Mouse (Mus musculus): ENCODE results near the gene Ikzf1. TPM values are rescaled to one million over a fixed set of nuclear protein-coding genes. Genes with fewer than 3 reads are reported as not detected.

Ikzf1 gene
- polyA plus RNA-seq, 1 experiment = 0.48 TPM

- no peak for TF ChIP-seq CTCF (IDR thresholded peaks at IDR 0.05; ENCODE audit: control insufficient read depth, insufficient read depth, insufficient replicate concordance, low read depth, low read length)
- no peaks in the 10 kb centered on the region for H3K27me3 ChIP-seq (ENCODE audit: control insufficient read depth, insufficient read depth, low read length)
- peaks cover 3% of the 10 kb centered on the region for H3K4me1 ChIP-seq (ENCODE audit: control insufficient read depth, insufficient read depth, low read length)
- H3K36me3 ChIP-seq (ENCODE audit: control insufficient read depth, insufficient read depth, low read length) = no peaks in the 10 kb centered on the region
- H3K4me3 ChIP-seq (ENCODE audit: control insufficient read depth, low read depth, low read length) = no peak overlapping the region
- H3K27ac ChIP-seq (ENCODE audit: control insufficient read depth, insufficient read depth, low read depth, low read length) = no peak overlapping the region
These were observed 81.3 kb downstream of the Ikzf1 start for GRCm38 (mm10) chr11:11766105-11766504.

- no peak overlapping the region for H3K27ac ChIP-seq (ENCODE audit: control insufficient read depth, insufficient read depth, low read depth, low read length)
These were observed 81.9 kb downstream of the Ikzf1 start for GRCm38 (mm10) chr11:11766736-11767135.

GRCm38 (mm10) chr11:11768057-11768456, 83.3 kb downstream of the Ikzf1 start:
- H3K27me3 ChIP-seq (ENCODE audit: control insufficient read depth, insufficient read depth, low read length) = no peaks in the 10 kb centered on the region
- H3K4me1 ChIP-seq (ENCODE audit: control insufficient read depth, insufficient read depth, low read length) = peaks cover 3% of the 10 kb centered on the region
- H3K27ac ChIP-seq (ENCODE audit: control insufficient read depth, insufficient read depth, low read depth, low read length) = no peak overlapping the region
- no peak overlapping the region for H3K4me3 ChIP-seq (ENCODE audit: control insufficient read depth, low read depth, low read length)
- no peaks in the 10 kb centered on the region for H3K36me3 ChIP-seq (ENCODE audit: control insufficient read depth, insufficient read depth, low read length)
- TF ChIP-seq CTCF (IDR thresholded peaks at IDR 0.05; ENCODE audit: control insufficient read depth, insufficient read depth, insufficient replicate concordance, low read depth, low read length) (no peak), POLR2A (IDR thresholded peaks at IDR 0.05; ENCODE audit: control insufficient read depth, low read depth, low read length) (no peak)

More at GRCm38 (mm10) chr11:11766736-11767135, 81.9 kb downstream of the Ikzf1 start:
- TF ChIP-seq CTCF (IDR thresholded peaks at IDR 0.05; ENCODE audit: control insufficient read depth, insufficient read depth, insufficient replicate concordance, low read depth, low read length) (no peak), POLR2A (IDR thresholded peaks at IDR 0.05; ENCODE audit: control insufficient read depth, low read depth, low read length) (no peak)
- Histone ChIP-seq H3K36me3 (ENCODE audit: control insufficient read depth, insufficient read depth, low read length) (no peaks in the 10 kb centered on the region), H3K4me1 (ENCODE audit: control insufficient read depth, insufficient read depth, low read length) (peaks cover 3% of the 10 kb centered on the region), H3K4me3 (ENCODE audit: control insufficient read depth, low read depth, low read length) (no peak overlapping the region), H3K27me3 (ENCODE audit: control insufficient read depth, insufficient read depth, low read length) (no peaks in the 10 kb centered on the region)

- Histone ChIP-seq H3K27me3 (ENCODE audit: control insufficient read depth, insufficient read depth, low read length) (no peaks in the 10 kb centered on the region), H3K27ac (ENCODE audit: control insufficient read depth, insufficient read depth, low read depth, low read length) (no peak overlapping the region), H3K4me3 (ENCODE audit: control insufficient read depth, low read depth, low read length) (no peak overlapping the region), H3K4me1 (ENCODE audit: control insufficient read depth, insufficient read depth, low read length) (peaks cover 3% of the 10 kb centered on the region), H3K36me3 (ENCODE audit: control insufficient read depth, insufficient read depth, low read length) (no peaks in the 10 kb centered on the region)
- no peak for TF ChIP-seq POLR2A (IDR thresholded peaks at IDR 0.05; ENCODE audit: control insufficient read depth, low read depth, low read length)
- TF ChIP-seq CTCF (IDR thresholded peaks at IDR 0.05; ENCODE audit: control insufficient read depth, insufficient read depth, insufficient replicate concordance, low read depth, low read length) = no peak
These were observed 84.5 kb downstream of the Ikzf1 start for GRCm38 (mm10) chr11:11769281-11769680.

- peaks cover 3% of the 10 kb centered on the region for H3K4me1 ChIP-seq (ENCODE audit: control insufficient read depth, insufficient read depth, low read length)
- no peak overlapping the region for H3K4me3 ChIP-seq (ENCODE audit: control insufficient read depth, low read depth, low read length)
- no peak for TF ChIP-seq POLR2A (IDR thresholded peaks at IDR 0.05; ENCODE audit: control insufficient read depth, low read depth, low read length)
- TF ChIP-seq CTCF (IDR thresholded peaks at IDR 0.05; ENCODE audit: control insufficient read depth, insufficient read depth, insufficient replicate concordance, low read depth, low read length) = no peak
- H3K27me3 ChIP-seq (ENCODE audit: control insufficient read depth, insufficient read depth, low read length) = no peaks in the 10 kb centered on the region
- H3K27ac ChIP-seq (ENCODE audit: control insufficient read depth, insufficient read depth, low read depth, low read length) = no peak overlapping the region
- no peaks in the 10 kb centered on the region for H3K36me3 ChIP-seq (ENCODE audit: control insufficient read depth, insufficient read depth, low read length)
These were observed 85.9 kb downstream of the Ikzf1 start for GRCm38 (mm10) chr11:11770691-11771090.

GRCm38 (mm10) chr11:11772196-11772595, 87.4 kb downstream of the Ikzf1 start:
- Histone ChIP-seq H3K27me3 (ENCODE audit: control insufficient read depth, insufficient read depth, low read length) (no peaks in the 10 kb centered on the region), H3K4me3 (ENCODE audit: control insufficient read depth, low read depth, low read length) (no peak overlapping the region), H3K36me3 (ENCODE audit: control insufficient read depth, insufficient read depth, low read length) (no peaks in the 10 kb centered on the region), H3K27ac (ENCODE audit: control insufficient read depth, insufficient read depth, low read depth, low read length) (no peak overlapping the region), H3K4me1 (ENCODE audit: control insufficient read depth, insufficient read depth, low read length) (peaks cover 3% of the 10 kb centered on the region)
- TF ChIP-seq CTCF (IDR thresholded peaks at IDR 0.05; ENCODE audit: control insufficient read depth, insufficient read depth, insufficient replicate concordance, low read depth, low read length) = no peak

- no peak overlapping the region for H3K27ac ChIP-seq (ENCODE audit: control insufficient read depth, insufficient read depth, low read depth, low read length)
- H3K36me3 ChIP-seq (ENCODE audit: control insufficient read depth, insufficient read depth, low read length) = no peaks in the 10 kb centered on the region
- no peaks in the 10 kb centered on the region; the same call in 1 of the 2 replicates for H3K4me1 ChIP-seq (ENCODE audit: control insufficient read depth, insufficient read depth, low read length)
- H3K4me3 ChIP-seq (ENCODE audit: control insufficient read depth, low read depth, low read length) = no peak overlapping the region
- TF ChIP-seq POLR2A (IDR thresholded peaks at IDR 0.05; ENCODE audit: control insufficient read depth, low read depth, low read length) = no peak
- no peaks in the 10 kb centered on the region for H3K27me3 ChIP-seq (ENCODE audit: control insufficient read depth, insufficient read depth, low read length)
These were observed 89.6 kb downstream of the Ikzf1 start for GRCm38 (mm10) chr11:11774384-11774783.

- Histone ChIP-seq H3K36me3 (ENCODE audit: control insufficient read depth, insufficient read depth, low read length) (no peaks in the 10 kb centered on the region), H3K4me1 (ENCODE audit: control insufficient read depth, insufficient read depth, low read length) (no peaks in the 10 kb centered on the region), H3K27me3 (ENCODE audit: control insufficient read depth, insufficient read depth, low read length) (no peaks in the 10 kb centered on the region), H3K4me3 (ENCODE audit: control insufficient read depth, low read depth, low read length) (no peak overlapping the region), H3K27ac (ENCODE audit: control insufficient read depth, insufficient read depth, low read depth, low read length) (no peak overlapping the region)
- no peak for TF ChIP-seq POLR2A (IDR thresholded peaks at IDR 0.05; ENCODE audit: control insufficient read depth, low read depth, low read length)
- no peak for TF ChIP-seq CTCF (IDR thresholded peaks at IDR 0.05; ENCODE audit: control insufficient read depth, insufficient read depth, insufficient replicate concordance, low read depth, low read length)
These were observed 90.1 kb downstream of the Ikzf1 start for GRCm38 (mm10) chr11:11774893-11775292.

Data from testis, adult 2 months (tissue).